Mouse (Mus musculus) MEL (cell line): ENCODE data around the gene Rtn4rl1.

Experiments
- MAX ChIP-seq: IDR thresholded peaks from 2 replicates; pipeline ENCODE4 v1.6.1; 2011; ENCODE audit warnings: low read length, improper control_type of control experiment
- POLR2A ChIP-seq, 2 experiments: IDR thresholded peaks; 2 replicates each; pipeline ENCODE4 v1.6.1; 2011 to 2012; ENCODE audit warnings: low read length in 2 of 2, mild to moderate bottlenecking in 2 of 2, control low read depth in 1 of 2, improper control_type of control experiment in 1 of 2, low read depth in 1 of 2, moderate library complexity in 1 of 2; ENCODE audit not compliant: control insufficient read depth in 1 of 2, insufficient read depth in 1 of 2, poor library complexity in 1 of 2
- SMC3 ChIP-seq: IDR thresholded peaks from 2 replicates; pipeline ENCODE4 v1.6.1; 2011; ENCODE audit warnings: low read depth, low read length, improper control_type of control experiment
- ZKSCAN1 ChIP-seq: IDR thresholded peaks from 2 replicates; pipeline ENCODE4 v1.6.1; 2012; ENCODE audit warnings: low read depth, mild to moderate bottlenecking, inconsistent platforms, low read length, improper control_type of control experiment, moderate library complexity

DNA sequence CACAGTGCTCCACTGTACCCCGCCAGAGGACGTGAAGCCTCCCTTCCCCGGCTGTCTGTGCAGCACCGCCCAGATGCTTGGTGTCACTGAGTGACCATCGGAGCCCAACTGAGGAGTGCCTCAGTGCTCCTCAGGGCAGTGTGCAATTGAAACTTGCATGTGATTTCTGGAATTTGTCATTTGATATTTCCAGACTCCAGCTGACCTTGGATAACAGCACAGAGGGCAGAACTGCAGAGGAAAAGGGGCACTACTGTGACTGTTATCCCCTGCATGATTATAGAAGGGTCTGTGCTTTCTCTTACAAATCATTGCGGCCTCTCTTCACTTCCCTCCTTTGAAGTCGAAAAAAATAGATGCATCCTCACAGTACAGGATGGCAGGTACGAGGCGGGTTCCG, 94.4 kb downstream of the Rtn4rl1 start:
- no peak for TF ChIP-seq SMC3
- no peak for TF ChIP-seq POLR2A (IDR thresholded peaks at IDR 0.05; ENCODE audit: control insufficient read depth in 1 of 2, insufficient read depth in 1 of 2, low read depth in 1 of 2, low read length in 2 of 2, poor library complexity in 1 of 2)
- no peak for TF ChIP-seq ZKSCAN1
- no peak for TF ChIP-seq MAX
